Mouse (Mus musculus) megakaryocyte, embryonic 14.5 days (primary cell): ENCODE data around the gene Prkch. TPM values are rescaled to one million over a fixed set of nuclear protein-coding genes. Genes with fewer than 3 reads are reported as not detected.

Source experiments
- H3K27me3 ChIP-seq: replicated peaks from 2 replicates; pipeline ENCODE3; 2012; ENCODE audit warnings: inconsistent platforms
- H3K36me3 ChIP-seq: replicated peaks from 2 replicates; pipeline ENCODE3; 2012; ENCODE audit warnings: low read length, inconsistent platforms, mixed read lengths
- H3K4me1 ChIP-seq: 2 replicates; pipeline ENCODE4 v1.6.1; 2012; ENCODE audit warnings: inconsistent platforms
- H3K4me3 ChIP-seq: replicated peaks from 2 replicates; pipeline ENCODE3; 2012; ENCODE audit warnings: moderate library complexity, mild to moderate bottlenecking, inconsistent platforms
- H3K9me3 ChIP-seq: 2 replicates; pipeline ENCODE4 v1.6.1; 2012; ENCODE audit warnings: inconsistent platforms
- FLI1 ChIP-seq: IDR thresholded peaks from 2 replicates; pipeline ENCODE4 v1.6.1; 2012; ENCODE audit warnings: low read length, inconsistent platforms, mixed read lengths
- GATA1 ChIP-seq: IDR thresholded peaks from 3 replicates; pipeline ENCODE4 v1.6.1; 2012; ENCODE audit warnings: mixed read lengths, low read length, inconsistent platforms, borderline replicate concordance
- polyA plus RNA-seq: library from polyadenylated mRNA; stranded (reverse); fragments of >175 nt; gene quantifications from 2 replicates; pipeline ENCODE4 v1.2.3, GENCODE M21; 2012; ENCODE audit warnings: low replicate concordance; ENCODE audit not compliant: insufficient read depth

Prkch gene
- polyA plus RNA-seq, 1 experiment, result 0.82 TPM

DNA sequence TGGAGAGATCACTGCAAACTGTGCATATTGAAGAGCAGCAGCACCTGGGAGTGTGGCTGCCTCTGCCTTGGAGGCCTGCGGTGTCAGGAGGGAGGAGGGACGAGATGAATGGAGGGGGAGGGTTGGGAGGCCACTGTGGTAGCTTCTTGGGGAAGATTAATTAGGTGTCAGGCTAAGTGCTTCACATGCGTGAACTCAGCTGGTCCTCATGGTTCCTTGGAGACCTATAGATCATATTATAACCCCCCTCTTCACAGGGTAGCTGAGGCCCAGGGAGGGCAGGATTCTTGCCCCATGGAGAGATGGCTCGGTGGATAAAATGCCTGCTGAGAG, 23.4 kb downstream of the Prkch start:
- no peak overlapping the region for H3K4me3 ChIP-seq
- H3K9me3 ChIP-seq, result peaks cover under 1% of the 10 kb centered on the region; the same call in 1 of the 2 replicates
- TF ChIP-seq FLI1 (no peak), GATA1 (no peak)
- peaks cover 25% of the 10 kb centered on the region for H3K4me1 ChIP-seq
- H3K27me3 ChIP-seq, result peaks cover 11% of the 10 kb centered on the region
- no peaks in the 10 kb centered on the region for H3K36me3 ChIP-seq

DNA sequence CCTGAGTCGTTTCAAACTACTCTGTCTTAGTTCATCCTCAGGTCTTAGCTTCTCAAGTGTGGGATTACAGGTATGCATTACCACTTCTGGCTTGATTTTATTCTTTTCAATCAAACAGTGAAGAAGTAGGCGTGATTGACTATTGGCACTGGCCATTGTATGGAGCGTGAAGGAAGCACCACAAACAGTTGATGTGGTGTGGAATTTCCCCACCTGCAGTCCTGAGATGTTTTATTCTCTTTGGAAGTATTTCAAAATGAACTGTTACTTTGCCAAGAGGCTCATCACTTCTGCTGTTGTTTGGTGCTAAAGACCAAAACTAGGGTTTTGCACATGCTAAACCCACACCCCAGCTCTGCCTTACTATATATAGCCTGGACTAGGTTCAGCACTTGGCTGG, 24.7 kb downstream of the Prkch start:
- H3K9me3 ChIP-seq, result peaks cover 6% of the 10 kb centered on the region
- H3K36me3 ChIP-seq, result no peaks in the 10 kb centered on the region
- TF ChIP-seq GATA1, result no peak
- TF ChIP-seq FLI1, result no peak
- no peak overlapping the region for H3K4me3 ChIP-seq
- H3K4me1 ChIP-seq, result peaks cover 25% of the 10 kb centered on the region
- peaks cover 11% of the 10 kb centered on the region for H3K27me3 ChIP-seq

DNA sequence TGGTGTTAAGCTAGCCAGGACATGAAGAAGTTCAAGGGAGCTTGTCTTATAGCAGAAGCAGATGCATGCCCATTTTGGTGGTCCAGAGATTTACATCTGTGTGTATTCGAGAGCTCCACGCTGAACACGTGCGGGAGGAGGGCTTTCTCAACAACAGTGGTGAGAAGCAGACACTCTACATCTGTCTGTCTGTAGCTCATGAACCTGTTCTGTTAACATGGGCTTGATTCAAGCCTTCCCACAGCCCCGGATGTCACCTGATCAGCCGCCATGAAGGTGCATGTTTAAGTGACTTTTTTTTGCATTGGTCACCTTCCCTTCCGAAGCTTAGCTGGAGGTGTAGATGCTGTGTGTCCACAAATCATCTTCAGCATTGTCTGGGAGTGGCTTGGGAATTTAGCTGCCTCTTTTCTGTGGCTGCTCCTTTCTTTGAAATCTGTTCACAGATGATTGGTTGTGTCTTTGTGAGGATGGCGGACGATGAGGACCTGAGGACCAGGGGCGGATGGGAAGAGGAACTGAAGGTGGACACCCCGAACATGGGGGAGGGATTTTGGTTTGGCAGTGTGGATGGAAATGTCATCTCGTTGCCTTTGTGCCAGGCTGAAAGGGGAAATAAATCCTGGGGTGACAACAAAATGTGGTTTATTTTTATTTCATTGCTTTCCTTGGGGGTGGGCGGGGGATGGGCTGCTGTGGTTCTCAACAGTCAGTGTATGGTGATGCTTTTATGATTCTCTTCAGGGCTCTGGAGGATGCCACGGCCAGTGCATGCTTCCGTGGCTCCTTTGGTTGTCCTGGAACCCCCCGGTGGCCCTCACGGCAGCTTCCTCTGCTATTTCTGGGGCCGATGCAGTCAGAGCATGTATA, 25.3 kb downstream of the Prkch start:
- H3K9me3 ChIP-seq, result peaks cover 6% of the 10 kb centered on the region
- no peaks in the 10 kb centered on the region for H3K36me3 ChIP-seq
- TF ChIP-seq GATA1 (no peak), FLI1 (no peak)
- no peak overlapping the region for H3K4me3 ChIP-seq
- H3K27me3 ChIP-seq, result peaks cover 11% of the 10 kb centered on the region
- peaks cover 25% of the 10 kb centered on the region for H3K4me1 ChIP-seq

DNA sequence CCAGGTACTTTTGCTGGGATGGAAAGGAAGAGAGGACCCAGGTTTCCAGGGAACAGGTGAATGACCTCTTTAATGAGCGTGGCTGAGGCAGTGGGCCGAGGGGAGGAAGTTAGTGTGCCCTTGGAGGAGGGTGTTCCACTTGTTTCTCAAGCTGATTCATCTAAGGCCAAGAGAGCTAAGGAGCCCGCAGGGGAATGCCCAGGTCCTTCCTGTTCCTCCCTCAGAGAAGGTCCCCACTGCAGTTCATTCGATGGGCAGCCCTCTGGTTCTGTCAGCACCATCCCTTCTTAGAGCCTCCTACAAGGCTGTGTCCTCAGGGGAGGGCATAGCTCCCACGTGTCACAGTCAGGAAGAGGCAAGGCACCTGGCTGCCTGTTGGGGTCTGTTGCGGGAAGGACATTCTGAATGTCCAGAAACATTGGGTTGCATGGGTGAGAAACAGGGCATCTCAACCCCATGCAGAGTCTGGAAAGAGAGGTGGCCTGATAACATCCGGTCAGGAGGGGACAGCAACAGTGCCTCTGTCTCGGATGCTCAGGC, 26.3 kb downstream of the Prkch start:
- peaks cover 8% of the 10 kb centered on the region for H3K27me3 ChIP-seq
- no peaks in the 10 kb centered on the region for H3K36me3 ChIP-seq
- H3K4me1 ChIP-seq, result peaks cover 25% of the 10 kb centered on the region
- TF ChIP-seq FLI1, result no peak
- no peak for TF ChIP-seq GATA1
- H3K4me3 ChIP-seq, result no peak overlapping the region
- peaks cover 6% of the 10 kb centered on the region for H3K9me3 ChIP-seq

GRCm38 (mm10) chr12:73611741-73612140, 27.1 kb downstream of the Prkch start:
- Histone ChIP-seq H3K27me3 (peaks cover 7% of the 10 kb centered on the region), H3K36me3 (no peaks in the 10 kb centered on the region), H3K4me3 (no peak overlapping the region), H3K9me3 (peaks cover 6% of the 10 kb centered on the region), H3K4me1 (peaks cover 25% of the 10 kb centered on the region)
- no peak for TF ChIP-seq FLI1
- TF ChIP-seq GATA1, result no peak

GRCm38 (mm10) chr12:73613183-73613582, 28.6 kb downstream of the Prkch start:
- H3K9me3 ChIP-seq, result peaks cover 6% of the 10 kb centered on the region
- peaks cover 3% of the 10 kb centered on the region for H3K27me3 ChIP-seq
- H3K36me3 ChIP-seq, result no peaks in the 10 kb centered on the region
- TF ChIP-seq GATA1 (no peak), FLI1 (no peak)
- peaks cover 15% of the 10 kb centered on the region for H3K4me1 ChIP-seq
- no peak overlapping the region for H3K4me3 ChIP-seq

DNA sequence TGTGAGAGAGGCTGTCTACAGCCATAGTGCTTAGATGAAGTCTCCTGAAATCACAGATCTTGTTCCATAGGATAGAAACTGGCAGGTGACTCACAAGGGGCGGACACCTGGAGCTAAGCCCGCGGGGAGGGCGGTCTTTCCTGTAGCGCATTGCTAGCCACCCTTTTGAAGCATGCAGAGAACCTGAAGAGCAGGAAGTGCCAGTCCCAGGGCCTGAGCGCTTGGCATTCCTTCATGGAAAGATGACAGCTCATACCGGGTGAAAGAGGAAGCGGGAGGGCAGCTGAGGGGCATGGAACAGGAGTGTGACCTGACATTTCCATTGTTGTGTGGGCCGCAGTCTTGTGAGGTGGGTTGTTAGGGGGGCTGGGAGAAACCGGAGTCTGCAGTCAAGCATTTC, 33.1 kb downstream of the Prkch start:
- Histone ChIP-seq H3K9me3 (peaks cover 6% of the 10 kb centered on the region), H3K36me3 (no peaks in the 10 kb centered on the region)
- TF ChIP-seq GATA1 (no peak), FLI1 (no peak)

DNA sequence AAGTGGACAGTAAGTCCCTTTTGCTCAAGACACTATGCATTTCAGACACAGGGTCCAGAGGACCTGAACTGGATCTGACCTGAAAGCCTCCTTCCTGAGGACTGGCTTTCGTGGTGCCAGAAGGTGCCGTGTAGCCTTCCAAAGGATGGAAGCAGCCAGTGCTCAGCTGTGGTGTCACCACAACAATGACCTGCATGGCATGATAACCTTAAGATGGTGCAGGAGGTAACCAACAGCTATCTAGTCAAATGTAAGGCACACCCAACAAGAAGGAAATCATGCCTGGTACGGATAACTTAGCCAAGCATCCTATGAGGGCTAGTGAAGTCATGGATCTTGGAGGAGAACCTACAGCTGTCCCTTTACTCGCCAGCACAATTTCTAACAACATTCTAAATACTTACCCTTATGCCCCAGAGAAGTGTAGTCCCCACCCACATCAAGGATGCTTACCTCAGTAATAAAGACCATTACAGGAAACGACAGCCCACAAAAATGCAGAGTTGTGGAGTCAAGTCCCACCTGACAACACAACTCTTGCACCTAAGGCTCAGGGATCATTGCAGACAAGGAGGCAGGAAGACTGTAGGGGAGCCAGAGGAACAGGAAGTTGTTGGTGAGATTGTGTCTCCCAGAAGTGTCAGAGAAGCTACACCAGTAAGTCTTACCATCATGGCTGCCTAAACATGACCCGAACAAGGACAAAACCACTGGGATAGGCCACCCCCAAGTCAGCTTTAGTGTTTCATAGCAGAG, 40.9 kb downstream of the Prkch start:
- Histone ChIP-seq H3K27me3 (peaks cover 4% of the 10 kb centered on the region), H3K36me3 (no peaks in the 10 kb centered on the region), H3K4me3 (no peak overlapping the region), H3K9me3 (no peaks in the 10 kb centered on the region), H3K4me1 (peaks cover 11% of the 10 kb centered on the region)
- TF ChIP-seq GATA1 (no peak), FLI1 (no peak)

More for the DNA sequence above, 33.1 kb downstream of the Prkch start:
- Histone ChIP-seq H3K4me1 (no peaks in the 10 kb centered on the region), H3K4me3 (no peak overlapping the region), H3K27me3 (no peaks in the 10 kb centered on the region)

GRCm38 (mm10) chr12:73627902-73628301, 43.3 kb downstream of the Prkch start:
- TF ChIP-seq FLI1 (no peak), GATA1 (no peak)
- Histone ChIP-seq H3K27me3 (peaks cover 6% of the 10 kb centered on the region), H3K4me1 (peaks cover 17% of the 10 kb centered on the region), H3K4me3 (no peak overlapping the region), H3K9me3 (no peaks in the 10 kb centered on the region), H3K36me3 (no peaks in the 10 kb centered on the region)

DNA sequence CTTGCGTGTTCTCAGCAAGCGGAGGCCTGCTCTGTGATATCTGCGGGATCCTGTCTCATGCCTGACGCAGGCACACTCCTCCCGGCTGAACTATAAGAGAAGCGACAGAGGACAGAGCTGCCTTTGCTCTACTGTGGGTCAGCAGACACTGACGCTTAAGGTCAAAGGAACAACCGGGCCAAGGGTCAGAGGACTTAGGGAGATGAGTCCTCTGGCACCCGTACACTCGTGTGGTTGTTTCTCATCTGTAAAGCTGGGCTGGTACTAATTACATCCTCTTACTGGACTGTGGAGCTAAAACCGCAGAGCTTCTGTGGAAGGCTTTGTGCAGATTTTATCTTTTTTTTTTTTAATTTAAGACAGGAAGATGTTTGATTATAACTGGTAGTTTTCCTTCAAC, 46.0 kb downstream of the Prkch start:
- no peak overlapping the region for H3K4me3 ChIP-seq
- H3K36me3 ChIP-seq, result no peaks in the 10 kb centered on the region
- peaks cover 11% of the 10 kb centered on the region for H3K4me1 ChIP-seq
- no peak for TF ChIP-seq FLI1
- TF ChIP-seq GATA1, result no peak
- H3K9me3 ChIP-seq, result no peaks in the 10 kb centered on the region
- H3K27me3 ChIP-seq, result peaks cover 7% of the 10 kb centered on the region
